Mouse (Mus musculus) hindbrain, embryonic 11.5 days (tissue): ENCODE data around the gene Zfp985. TPM values are rescaled to one million over a fixed set of nuclear protein-coding genes. Genes with fewer than 3 reads are reported as not detected.

Source experiments
- polyA plus RNA-seq: library from polyadenylated mRNA; unstranded; fragments of >200 nt; fragmentation: Nextera tagmentation; extraction: Ambion mirVana; gene quantifications from 2 replicates; pipeline ENCODE4 v1.2.1, GENCODE M21; 2014

Gene Zfp985
- polyA plus RNA-seq, 1 experiment from 2014 or later: 0.17 TPM

Other genes starting within 250 kb of the Zfp985 start
- not detected in 2 replicates for gene Zfp988, start 247.6 kb upstream of the Zfp985 start, polyA plus RNA-seq
- 0.22 TPM in 1 of 2 replicates, not detected in the other for gene Zfp978, start 192.0 kb upstream of the Zfp985 start, polyA plus RNA-seq
- 6.5 and 8.1 TPM in 2 replicates for gene Zfp982, start 60.9 kb upstream of the Zfp985 start, polyA plus RNA-seq
- 0.22 and 0.34 TPM in 2 replicates for gene Gm16503, start 13.1 kb upstream of the Zfp985 start, polyA plus RNA-seq
- 3.2 TPM in 2 replicates for gene Zfp979, start 89.2 kb downstream of the Zfp985 start, polyA plus RNA-seq
- not detected in 2 replicates for gene Zfp534, start 149.3 kb downstream of the Zfp985 start, polyA plus RNA-seq